Mouse (Mus musculus) spleen, adult 2 months (tissue): ENCODE data around the gene Scn5a.

Experiments used
- CTCF ChIP-seq: fragments of 200-500 bp; IDR thresholded peaks from 2 replicates; pipeline ENCODE4 v1.5.1; 2011; ENCODE audit warnings: mild to moderate bottlenecking, inconsistent platforms; ENCODE audit not compliant: insufficient read depth, insufficient read length, insufficient replicate concordance; ENCODE audit errors: extremely low read depth
- POLR2A ChIP-seq: fragments of 200-500 bp; IDR thresholded peaks from 2 replicates; pipeline ENCODE4 v1.6.1; 2011; ENCODE audit warnings: low read depth, low read length, inconsistent platforms

DNA sequence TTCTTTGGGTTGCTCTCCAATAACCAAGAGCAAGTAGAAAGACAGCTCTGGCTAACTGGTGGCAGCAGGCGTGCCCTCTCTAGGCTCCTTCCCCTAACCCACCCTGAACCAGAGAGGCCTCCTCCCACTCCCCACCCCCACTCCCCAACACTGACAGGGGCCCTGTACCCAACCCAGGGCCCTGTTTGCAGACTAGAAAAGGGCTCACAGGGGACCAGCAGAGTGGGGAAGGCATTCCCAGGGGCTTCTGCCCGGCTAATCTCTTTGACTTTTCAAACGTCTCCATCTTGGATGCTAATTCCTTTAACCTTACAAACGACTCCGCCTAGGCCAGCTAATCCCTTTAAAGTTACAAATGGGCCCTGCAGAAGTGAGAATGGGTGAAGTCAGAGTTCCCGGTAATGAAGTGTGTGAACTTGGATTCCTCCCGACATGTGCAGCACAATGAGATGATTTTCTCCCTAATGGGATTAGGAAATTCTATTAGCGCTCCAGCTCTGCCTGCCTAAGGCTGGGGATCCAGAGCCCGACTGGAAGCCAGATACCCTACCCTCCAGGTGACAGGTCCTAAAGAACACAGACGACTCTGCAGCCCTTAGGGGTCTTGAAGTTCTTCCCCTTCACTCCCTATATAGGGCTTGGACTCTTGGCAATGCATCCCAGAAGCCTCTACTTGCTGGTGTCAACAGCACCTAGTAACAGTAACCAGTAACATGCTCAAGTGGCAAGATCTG, 47.0 kb downstream of the Scn5a start:
- no peak for TF ChIP-seq CTCF
- TF ChIP-seq POLR2A = no peak
